Mouse (Mus musculus): ENCODE results near the gene Pgp.
"Not testable (repeated sequence)": the region's sequence is repeated elsewhere in the genome, so short reads cannot be mapped to it uniquely, and the experiment has no call there.

Gene Pgp

DNA sequence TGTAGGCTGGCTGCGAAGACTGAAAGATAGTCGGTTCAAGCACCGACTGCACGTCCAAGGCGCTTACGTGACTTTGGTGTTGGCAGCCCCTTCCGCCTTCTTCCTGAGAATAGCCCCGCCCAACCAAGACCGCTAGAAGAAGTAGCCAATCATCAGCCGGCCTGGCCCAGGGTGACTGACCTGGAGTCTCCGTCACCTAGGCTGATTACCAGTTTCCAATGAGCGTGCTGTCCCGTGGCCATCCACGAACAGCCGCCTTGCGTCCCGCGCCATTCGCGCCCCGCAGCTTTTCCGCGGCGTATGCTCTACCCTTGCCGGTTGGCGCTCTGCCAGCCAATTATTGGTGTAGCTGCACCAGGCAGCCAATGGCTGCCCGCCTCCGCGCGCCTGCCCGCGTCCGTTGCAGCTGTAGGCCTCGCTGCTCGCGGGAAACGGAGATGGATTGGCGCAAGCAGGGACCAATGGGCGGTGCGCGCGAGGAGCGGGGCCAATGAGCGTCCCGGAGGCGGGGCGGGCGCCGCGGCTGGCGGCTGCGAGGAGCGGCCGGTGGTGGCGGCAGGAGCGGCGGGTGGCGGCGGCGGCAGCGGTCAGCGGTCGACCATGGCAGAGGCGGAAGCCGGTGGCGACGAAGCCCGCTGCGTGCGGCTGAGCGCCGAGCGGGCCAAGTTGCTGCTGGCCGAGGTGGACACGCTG is at the start of gene Pgp, which contains the start of gene E4f1:
Gene Pgp, plus strand, starts transcription at position 483 of the 693 bp plus-strand sequence.
Gene E4f1, minus strand, starts transcription at position 404 of the 693 bp plus-strand sequence.
- DNase-seq (ENCODE audit: low read depth): peak; percentile 99

DNA sequence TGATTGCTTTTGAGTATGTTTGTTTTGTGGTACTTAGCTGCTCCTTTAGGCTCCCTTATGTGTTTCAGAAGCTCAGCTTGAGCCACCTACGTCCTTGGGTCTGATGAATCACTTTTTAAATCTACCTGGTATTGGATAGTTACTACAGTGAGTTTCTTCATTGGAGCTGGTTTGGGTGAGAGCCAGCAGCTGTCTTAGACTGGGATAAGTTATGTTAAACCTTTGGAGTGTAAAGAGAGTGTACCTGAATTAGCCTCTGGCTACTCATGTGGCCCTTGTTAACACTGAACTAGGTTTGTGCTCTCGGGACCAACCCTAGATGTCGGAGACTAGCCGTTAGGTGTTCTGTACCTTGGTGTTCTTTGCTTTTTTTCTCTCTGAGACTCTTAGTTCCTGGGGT is 47.1 kb upstream of the Pgp start:
- DNase-seq (ENCODE audit: low read depth): no peak

- DNase-seq (ENCODE audit: low read depth): no peak
These were observed 45.7 kb upstream of the Pgp start for GRCm38 (mm10) chr17:24424489-24424888.

DNA sequence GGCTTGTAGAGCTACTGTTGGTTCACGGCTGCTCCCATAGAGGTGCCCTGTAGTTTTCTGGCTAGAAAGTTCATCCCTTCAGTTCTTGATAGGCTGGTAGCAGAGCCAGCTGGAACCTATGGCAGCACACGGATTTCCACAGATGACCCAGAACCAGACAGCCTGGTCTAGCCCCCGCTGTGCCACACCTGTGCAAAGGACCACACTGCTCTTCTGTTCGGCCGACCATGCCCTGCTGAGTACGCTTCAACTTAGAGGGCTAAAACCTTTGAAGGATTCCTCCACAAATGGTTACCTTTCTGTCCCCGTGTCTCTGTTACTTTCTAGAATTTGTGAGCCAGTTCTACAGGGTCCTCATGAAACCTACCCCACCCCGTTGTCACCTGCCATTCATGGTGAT is 44.9 kb upstream of the Pgp start:
- not testable (repeated sequence) for DNase-seq (ENCODE audit: low read depth)

- DNase-seq (ENCODE audit: low read depth): no peak
These were observed 44.3 kb upstream of the Pgp start for GRCm38 (mm10) chr17:24425905-24426304.

GRCm38 (mm10) chr17:24426471-24427169 is 43.6 kb upstream of the Pgp start, which contains the start of gene Eci1:
Gene Eci1 (plus strand): TSS chr17:24426641.
- DNase-seq (ENCODE audit: low read depth): peak; percentile 77

- DNase-seq (ENCODE audit: low read depth): no peak
These were observed 43.0 kb upstream of the Pgp start for GRCm38 (mm10) chr17:24427170-24427557.

- no peak for DNase-seq (ENCODE audit: low read depth)
These were observed 40.8 kb upstream of the Pgp start for GRCm38 (mm10) chr17:24429201-24429983.

GRCm38 (mm10) chr17:24437016-24437415 is 33.2 kb upstream of the Pgp start:
- peak; percentile 79 for DNase-seq (ENCODE audit: low read depth)

DNA sequence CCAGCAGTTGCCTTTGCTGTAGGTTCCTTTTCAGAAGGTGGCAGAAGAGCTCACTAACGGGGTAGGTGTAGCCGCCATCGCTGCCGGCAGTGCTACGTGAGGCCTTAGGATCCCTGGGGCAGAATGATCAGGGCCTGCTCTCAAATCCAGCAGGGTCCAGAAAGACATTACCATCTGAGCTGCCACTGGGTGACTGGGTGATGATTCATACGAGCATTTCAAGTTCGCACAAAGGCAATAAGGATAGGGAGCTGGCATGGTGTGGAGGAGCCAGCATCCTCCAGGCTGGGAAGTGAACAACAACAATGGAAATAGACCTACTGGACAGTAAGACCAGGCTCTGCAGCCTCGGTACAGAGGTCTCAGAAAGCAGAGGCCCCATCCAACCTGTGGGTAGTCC is 29.8 kb upstream of the Pgp start:
- no peak for DNase-seq (ENCODE audit: low read depth)

DNA sequence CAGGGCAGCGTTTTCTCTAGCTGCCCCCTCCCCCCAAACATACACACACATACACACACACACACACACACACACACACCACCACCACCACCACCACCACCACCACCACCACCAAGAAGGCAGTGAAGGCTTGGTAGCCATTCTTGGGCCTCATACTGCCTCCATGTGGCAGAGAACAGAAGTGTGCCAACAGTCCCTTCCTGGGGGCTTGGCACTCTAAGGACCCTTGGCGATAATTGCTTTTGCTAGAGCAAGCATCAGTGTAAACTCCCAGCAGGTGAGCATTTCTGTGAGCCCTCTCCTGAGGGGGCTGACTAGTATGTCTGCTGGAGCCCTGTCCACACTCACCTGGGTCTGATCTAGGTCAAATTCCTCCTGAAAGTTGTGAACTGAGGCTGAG is 29.0 kb upstream of the Pgp start:
- DNase-seq (ENCODE audit: low read depth): no peak

- DNase-seq (ENCODE audit: low read depth): no peak
These were observed 28.1 kb upstream of the Pgp start for GRCm38 (mm10) chr17:24442107-24442506.

DNA sequence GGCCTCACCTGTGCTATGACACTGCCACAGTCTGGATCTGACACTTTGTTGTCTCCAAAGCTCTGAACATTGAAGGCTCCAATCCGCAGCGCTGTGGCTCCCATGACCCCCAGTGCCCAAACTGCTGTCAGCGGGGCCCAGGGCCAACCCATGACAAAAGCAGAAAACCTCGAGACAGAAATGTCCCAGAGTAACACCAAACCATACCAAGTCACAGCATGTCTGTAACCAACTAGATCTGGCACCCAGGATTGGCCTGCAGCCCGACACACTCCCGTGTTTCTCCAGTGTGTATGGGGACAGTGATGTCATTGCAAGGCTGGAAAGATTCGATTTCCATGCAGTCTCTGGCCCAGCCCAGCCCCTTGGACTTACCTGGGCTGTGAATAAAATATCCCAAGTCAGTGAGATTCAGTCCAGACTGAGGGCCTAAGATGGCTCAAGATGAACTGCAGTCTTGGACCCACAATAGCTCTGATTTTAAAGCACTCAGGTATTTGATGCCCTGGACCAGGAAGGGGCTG is 27.5 kb upstream of the Pgp start, which contains the start of gene Dnase1l2:
Gene Dnase1l2, minus strand, starts transcription at position 474 of the 524 bp plus-strand sequence.
- DNase-seq (ENCODE audit: low read depth): no peak

GRCm38 (mm10) chr17:24443409-24443808 is 26.8 kb upstream of the Pgp start:
- DNase-seq (ENCODE audit: low read depth): no peak

GRCm38 (mm10) chr17:24446590-24446989 is 23.6 kb upstream of the Pgp start:
- DNase-seq (ENCODE audit: low read depth): no peak

GRCm38 (mm10) chr17:24449507-24449906 is 20.7 kb upstream of the Pgp start:
- no peak for DNase-seq (ENCODE audit: low read depth)

GRCm38 (mm10) chr17:24451220-24451619 is 19.0 kb upstream of the Pgp start:
- DNase-seq (ENCODE audit: low read depth): no peak

- DNase-seq (ENCODE audit: low read depth): no peak
These were observed 16.8 kb upstream of the Pgp start for GRCm38 (mm10) chr17:24453372-24453771.

DNA sequence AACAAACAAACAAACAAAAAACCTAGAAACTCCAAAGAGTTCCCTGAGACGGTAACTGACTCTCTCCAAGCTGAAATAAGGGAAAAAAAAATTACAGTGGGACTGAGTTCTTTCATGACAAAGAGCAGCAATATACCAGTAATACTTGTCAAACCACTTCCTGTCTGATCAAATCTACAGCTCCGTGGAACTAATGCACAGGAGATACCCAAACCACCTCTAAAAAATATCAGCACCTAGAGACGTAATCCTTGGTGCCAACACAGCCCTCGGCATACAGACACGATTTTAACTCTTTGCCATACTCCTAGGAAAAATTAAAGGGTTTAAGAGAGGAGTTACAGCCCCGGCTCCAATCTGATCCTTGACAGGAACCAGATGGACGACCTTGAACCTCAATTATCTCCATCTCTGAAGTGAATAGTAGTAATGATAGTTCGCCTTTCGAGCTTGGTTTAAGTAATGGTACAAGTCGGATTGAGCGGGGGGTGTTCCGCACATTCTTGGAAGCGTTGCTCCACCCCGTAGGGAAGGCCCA is 15.9 kb upstream of the Pgp start:
- peak; percentile 76 for DNase-seq (ENCODE audit: low read depth)

- peak; percentile 99 for DNase-seq (ENCODE audit: low read depth)
These were observed 15.3 kb upstream of the Pgp start for GRCm38 (mm10) chr17:24454756-24455522.

GRCm38 (mm10) chr17:24455523-24456206 is 14.5 kb upstream of the Pgp start:
- DNase-seq (ENCODE audit: low read depth): peak; percentile 42

All from naive thymus-derived CD4-positive, alpha-beta T cell, adult 2 months (primary cell).